Mouse (Mus musculus): ENCODE results near the gene Gm20388. TPM values are rescaled to one million over a fixed set of nuclear protein-coding genes. Genes with fewer than 3 reads are reported as not detected.

Gene Gm20388
- polyA plus RNA-seq, 2 experiments: 8.5 TPM; not detected in 1

DNA sequence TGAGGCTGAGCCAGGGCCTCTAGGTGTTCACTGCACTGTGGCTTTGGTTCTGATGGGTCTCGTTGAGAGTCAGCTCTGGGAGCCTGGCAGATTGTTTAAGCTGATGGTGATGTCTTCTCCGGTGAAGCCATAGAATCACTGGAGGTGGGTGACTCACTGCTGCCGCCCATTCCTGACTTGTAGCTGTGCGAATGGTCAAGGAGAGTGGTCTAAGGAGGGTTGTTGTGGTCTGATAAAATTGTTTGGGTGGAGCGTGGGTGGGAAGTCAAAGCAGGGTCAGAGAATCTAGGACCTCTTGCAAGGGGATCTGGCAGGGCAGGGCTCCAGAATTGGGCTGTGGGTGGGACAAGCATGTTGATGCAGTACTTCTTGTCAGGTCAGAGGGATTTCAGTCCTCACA lies 2100.0 kb downstream of the Gm20388 start:
- Histone ChIP-seq H3K27ac (no peak overlapping the region), H3K4me1 (replicated peaks; ENCODE audit: control insufficient read depth in 2 of 2, insufficient read depth in 2 of 2, low read length in 1 of 2) (no peaks in the 10 kb centered on the region), H3K4me3 (ENCODE audit: insufficient read depth in 1 of 2, low read depth in 2 of 2, low read length in 2 of 2) (no peak overlapping the region), H3K9ac (replicated peaks) (no peak overlapping the region), H3K9me3 (ENCODE audit: control insufficient read depth, low read length) (no peaks in the 10 kb centered on the region), H3K36me3 (replicated peaks; ENCODE audit: control insufficient read depth, insufficient read depth, low read depth) (peaks cover 18% of the 10 kb centered on the region), H3K27me3 (ENCODE audit: control insufficient read depth, insufficient read depth, low read length) (no peaks in the 10 kb centered on the region), H3K4me2 (ENCODE audit: low read depth) (no peak overlapping the region)
- no peak for TF ChIP-seq CTCF (IDR thresholded peaks at IDR 0.05; ENCODE audit: low read depth)
- no peak for TF ChIP-seq EP300 (IDR thresholded peaks at IDR 0.05; ENCODE audit: low read depth)
- ATAC-seq (ENCODE audit: insufficient read depth) (no peak), DNase-seq (ENCODE audit: low read depth in 3 of 3, low spot score in 3 of 3) (no peak)
- WGBS (ENCODE audit: insufficient replicate concordance): 78% methylated on average over 5 of the region's 5 CpGs

DNA sequence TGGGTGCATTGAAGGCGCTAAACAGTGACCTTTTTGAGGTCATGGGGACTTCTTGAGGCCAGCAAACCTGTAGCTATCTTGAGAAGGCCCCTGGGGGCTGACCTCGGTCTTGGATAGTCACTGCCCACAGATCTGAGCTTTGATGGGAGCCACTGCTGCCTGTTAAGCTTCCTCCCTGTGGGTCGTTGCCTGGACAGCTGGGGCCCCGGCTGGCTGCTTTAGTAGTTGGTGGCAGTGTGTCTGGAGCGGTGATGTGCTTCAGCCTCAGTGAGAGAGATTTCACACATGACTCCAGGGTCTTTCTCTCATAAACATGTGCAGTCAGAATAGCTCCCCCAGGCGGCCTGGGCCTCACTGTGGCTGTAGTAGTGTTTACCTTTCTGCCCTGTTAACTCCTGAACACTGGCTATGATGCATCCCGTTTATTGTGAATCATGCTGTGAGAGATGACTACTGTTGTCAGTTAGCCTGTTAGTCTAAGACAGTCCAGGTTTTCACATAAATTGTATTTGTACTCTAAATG lies 2100.5 kb downstream of the Gm20388 start:
- Histone ChIP-seq H3K4me3 (ENCODE audit: insufficient read depth in 1 of 2, low read depth in 2 of 2, low read length in 2 of 2) (no peak overlapping the region), H3K4me1 (replicated peaks; ENCODE audit: control insufficient read depth in 2 of 2, insufficient read depth in 2 of 2, low read length in 1 of 2) (no peaks in the 10 kb centered on the region), H3K9me3 (ENCODE audit: control insufficient read depth, low read length) (no peaks in the 10 kb centered on the region), H3K9ac (replicated peaks) (no peak overlapping the region), H3K27ac (no peak overlapping the region), H3K27me3 (ENCODE audit: control insufficient read depth, insufficient read depth, low read length) (no peaks in the 10 kb centered on the region), H3K4me2 (ENCODE audit: low read depth) (no peak overlapping the region), H3K36me3 (replicated peaks; ENCODE audit: control insufficient read depth, insufficient read depth, low read depth) (peaks cover 17% of the 10 kb centered on the region)
- ATAC-seq (ENCODE audit: insufficient read depth) (no peak), DNase-seq (ENCODE audit: low read depth in 3 of 3, low spot score in 3 of 3) (no peak)
- no peak for TF ChIP-seq CTCF (IDR thresholded peaks at IDR 0.05; ENCODE audit: low read depth)
- TF ChIP-seq EP300 (IDR thresholded peaks at IDR 0.05; ENCODE audit: low read depth): no peak
- WGBS (ENCODE audit: insufficient replicate concordance): 61% methylated on average over 7 of the region's 7 CpGs

DNA sequence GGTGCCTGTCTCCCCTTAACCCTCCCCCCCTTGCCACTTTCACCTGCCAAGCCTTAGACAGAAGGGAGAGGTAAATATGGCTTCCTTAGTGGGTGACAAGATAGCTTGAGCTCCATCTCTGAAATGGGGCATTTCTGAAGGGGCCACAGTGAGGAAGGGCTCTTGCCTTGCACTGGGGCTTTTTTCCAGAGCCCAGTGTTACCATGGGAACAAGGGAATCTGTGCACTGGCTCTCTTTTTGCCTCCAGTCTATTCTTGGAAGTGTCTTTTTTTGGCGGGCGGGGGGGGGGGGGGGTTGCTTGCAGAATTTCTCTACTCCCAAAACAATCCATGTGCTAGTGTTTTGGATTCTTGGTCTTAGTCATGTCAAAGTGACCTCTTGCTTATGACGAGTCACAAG lies 2104.0 kb downstream of the Gm20388 start:
- ATAC-seq (ENCODE audit: insufficient read depth): no peak
- 70% methylated on average over 3 of the region's 3 CpGs for WGBS (ENCODE audit: insufficient replicate concordance)
- H3K36me3 ChIP-seq (replicated peaks; ENCODE audit: control insufficient read depth, insufficient read depth, low read depth): no peaks in the 10 kb centered on the region; the same call in none of the 2 replicates

DNA sequence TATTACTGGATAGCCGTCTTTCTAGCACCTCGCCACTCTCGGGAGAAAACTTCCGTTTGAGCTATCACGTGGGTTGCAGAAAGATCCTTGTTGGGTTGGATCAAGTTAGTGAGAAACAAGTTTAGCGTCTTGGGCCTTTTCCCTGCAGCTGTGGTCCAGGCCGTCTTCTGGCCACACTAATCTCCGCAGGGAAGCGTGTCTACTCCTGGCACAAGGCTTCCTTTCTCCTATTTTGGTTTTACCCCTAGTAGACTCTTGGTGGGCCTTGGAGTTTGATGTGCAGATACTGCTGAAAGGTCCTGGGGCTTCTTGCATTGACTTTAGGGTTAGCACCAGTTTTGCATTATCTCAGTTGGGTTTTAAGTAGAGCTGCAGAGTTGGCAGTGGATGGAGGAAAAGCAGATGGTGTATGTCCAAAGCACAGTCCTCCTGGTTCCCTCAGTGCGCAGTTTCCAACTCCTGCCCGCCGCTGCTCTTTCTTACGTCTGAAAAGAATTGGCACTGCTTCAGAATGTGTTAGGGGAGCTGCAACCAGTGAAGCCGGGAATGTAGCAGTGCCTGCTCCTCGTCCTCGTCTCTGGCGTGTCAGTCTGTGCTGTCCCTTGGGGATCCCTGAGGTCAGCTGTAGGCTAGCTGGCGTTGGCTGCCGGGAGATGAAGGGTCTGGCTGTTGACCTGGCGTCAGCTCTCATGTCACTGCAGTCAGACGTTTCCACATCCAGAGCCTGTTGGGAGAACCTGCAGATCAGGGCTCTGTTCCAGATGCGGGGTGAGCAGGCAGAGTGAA lies 2107.6 kb downstream of the Gm20388 start:
- Histone ChIP-seq H3K9ac (replicated peaks) (no peak overlapping the region), H3K4me1 (replicated peaks; ENCODE audit: control insufficient read depth in 2 of 2, insufficient read depth in 2 of 2, low read length in 1 of 2) (no peaks in the 10 kb centered on the region), H3K27ac (no peak overlapping the region), H3K4me3 (ENCODE audit: insufficient read depth in 1 of 2, low read depth in 2 of 2, low read length in 2 of 2) (no peak overlapping the region), H3K27me3 (ENCODE audit: control insufficient read depth, insufficient read depth, low read length) (no peaks in the 10 kb centered on the region), H3K9me3 (ENCODE audit: control insufficient read depth, low read length) (no peaks in the 10 kb centered on the region), H3K4me2 (ENCODE audit: low read depth) (no peak overlapping the region), H3K36me3 (replicated peaks; ENCODE audit: control insufficient read depth, insufficient read depth, low read depth) (no peaks in the 10 kb centered on the region; the same call in 1 of the 2 replicates)
- ATAC-seq (ENCODE audit: insufficient read depth) (no peak), DNase-seq (ENCODE audit: low read depth in 3 of 3, low spot score in 3 of 3) (no peak)
- 85% methylated on average over 22 of the region's 22 CpGs for WGBS (ENCODE audit: insufficient replicate concordance)
- TF ChIP-seq EP300 (IDR thresholded peaks at IDR 0.05; ENCODE audit: low read depth) (no peak), CTCF (IDR thresholded peaks at IDR 0.05; ENCODE audit: low read depth) (no peak)

More for the DNA sequence above, 2104.0 kb downstream of the Gm20388 start:
- TF ChIP-seq CTCF (IDR thresholded peaks at IDR 0.05; ENCODE audit: low read depth) (no peak), EP300 (IDR thresholded peaks at IDR 0.05; ENCODE audit: low read depth) (no peak)
- Histone ChIP-seq H3K9ac (replicated peaks) (no peak overlapping the region), H3K4me3 (ENCODE audit: insufficient read depth in 1 of 2, low read depth in 2 of 2, low read length in 2 of 2) (no peak overlapping the region), H3K9me3 (ENCODE audit: control insufficient read depth, low read length) (no peaks in the 10 kb centered on the region), H3K27ac (no peak overlapping the region), H3K27me3 (ENCODE audit: control insufficient read depth, insufficient read depth, low read length) (no peaks in the 10 kb centered on the region), H3K4me1 (replicated peaks; ENCODE audit: control insufficient read depth in 2 of 2, insufficient read depth in 2 of 2, low read length in 1 of 2) (no peaks in the 10 kb centered on the region), H3K4me2 (ENCODE audit: low read depth) (no peak overlapping the region)
- DNase-seq (ENCODE audit: low read depth in 3 of 3, low spot score in 3 of 3): no peak

DNA sequence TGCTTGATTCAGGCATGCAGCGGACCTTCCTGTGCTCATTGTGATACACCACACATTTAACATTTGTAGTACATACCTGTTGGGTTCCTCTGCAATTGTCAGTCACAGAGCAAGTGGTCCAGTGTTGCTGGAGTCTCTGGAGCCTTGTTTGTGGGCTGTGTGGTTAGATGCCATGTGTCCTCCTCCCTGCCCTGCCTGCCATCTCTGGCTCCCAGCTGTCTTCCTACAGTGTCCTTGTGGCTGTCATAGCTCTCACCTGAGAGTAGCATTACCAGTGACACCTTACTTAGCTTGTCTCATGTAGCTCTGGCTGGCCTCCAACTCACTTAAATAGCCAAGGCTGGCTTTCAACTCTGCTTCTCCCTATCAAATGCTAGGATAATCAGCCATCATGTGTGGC lies 2108.5 kb downstream of the Gm20388 start:
- TF ChIP-seq EP300 (IDR thresholded peaks at IDR 0.05; ENCODE audit: low read depth): no peak
- no peak for TF ChIP-seq CTCF (IDR thresholded peaks at IDR 0.05; ENCODE audit: low read depth)
- H3K27ac ChIP-seq: no peak overlapping the region
- H3K9me3 ChIP-seq (ENCODE audit: control insufficient read depth, low read length): no peaks in the 10 kb centered on the region
- H3K4me1 ChIP-seq (replicated peaks; ENCODE audit: control insufficient read depth in 2 of 2, insufficient read depth in 2 of 2, low read length in 1 of 2): no peaks in the 10 kb centered on the region
- no peak for DNase-seq (ENCODE audit: low read depth in 3 of 3, low spot score in 3 of 3)
- no peaks in the 10 kb centered on the region for H3K27me3 ChIP-seq (ENCODE audit: control insufficient read depth, insufficient read depth, low read length)
- no peak overlapping the region for H3K9ac ChIP-seq (replicated peaks)
- no peak for ATAC-seq (ENCODE audit: insufficient read depth)
- 89% methylated on average over 1 of the region's 1 CpGs for WGBS (ENCODE audit: insufficient replicate concordance)
- H3K4me3 ChIP-seq (ENCODE audit: insufficient read depth in 1 of 2, low read depth in 2 of 2, low read length in 2 of 2): no peak overlapping the region
- H3K36me3 ChIP-seq (replicated peaks; ENCODE audit: control insufficient read depth, insufficient read depth, low read depth): peaks cover 1% of the 10 kb centered on the region; the same call in 1 of the 2 replicates
- no peak overlapping the region for H3K4me2 ChIP-seq (ENCODE audit: low read depth)

Data from liver, embryonic 14.5 days (tissue).